Mouse (Mus musculus) liver, embryonic 14.5 days (tissue): ENCODE measurements around the gene Tle2.

Source experiments
- CTCF ChIP-seq: IDR thresholded peaks from 2 replicates; pipeline ENCODE4 v1.5.1; 2016; ENCODE audit warnings: antibody characterized with exemption, low read depth, control low read depth
- EP300 ChIP-seq: IDR thresholded peaks from 2 replicates; pipeline ENCODE4 v1.6.1; 2016; ENCODE audit warnings: antibody characterized with exemption, low read depth

DNA sequence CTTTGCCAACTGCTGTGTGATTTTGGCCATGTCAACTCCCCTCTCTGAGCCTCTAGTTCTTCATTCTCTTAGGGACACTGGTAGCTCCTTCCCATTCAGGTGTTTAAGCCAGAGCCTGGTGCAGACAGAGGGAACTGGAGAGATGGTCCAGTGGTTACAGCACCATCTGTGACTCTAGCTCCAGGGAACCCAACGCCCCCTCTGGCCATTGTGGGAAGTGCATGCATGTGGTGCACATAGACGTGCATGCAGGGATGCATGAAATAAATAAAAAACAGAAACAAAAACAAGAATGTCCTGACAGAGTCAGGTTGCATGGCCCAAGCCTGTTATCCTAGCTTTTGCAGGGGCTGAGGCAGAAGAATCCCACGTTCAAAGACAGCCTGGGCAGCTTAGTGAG is 18.1 kb upstream of the Tle2 start:
- TF ChIP-seq CTCF (peak; percentile 79), EP300 (no peak)
